Mouse (Mus musculus): ENCODE measurements at regions not wholly inside any gene's neighbourhood (a gene's known extent, or its start where the extent isn't known, plus 50 kb on each side); places are given as distances from the start of the nearest gene placed in this dataset.

- TF ChIP-seq POLR2A (IDR thresholded peaks at IDR 0.05; ENCODE audit: low read depth, low read length) (no peak), CTCF (IDR thresholded peaks at IDR 0.05; ENCODE audit: borderline replicate concordance, insufficient read depth, low read length) (no peak)
- Histone ChIP-seq H3K4me1 (ENCODE audit: control insufficient read depth, insufficient read depth, low read length) (no peaks in the 10 kb centered on the region), H3K4me3 (ENCODE audit: insufficient read depth, low read length) (no peak overlapping the region), H3K27ac (ENCODE audit: insufficient read depth, low read length) (no peak overlapping the region)
Observed at GRCm38 (mm10) chr13:38714838-38715237, 56.0 kb upstream of the Eef1e1 start.
